Mouse (Mus musculus) liver, postnatal 0 days (tissue): ENCODE measurements around the gene Grk4.

Source experiments
- CTCF ChIP-seq: sonication (generic); IDR thresholded peaks from 2 replicates; pipeline ENCODE4 v1.5.1; 2016; ENCODE audit warnings: antibody characterized with exemption, low read depth
- EP300 ChIP-seq: IDR thresholded peaks from 2 replicates; pipeline ENCODE4 v1.6.1; 2016; ENCODE audit warnings: antibody characterized with exemption, low read depth, mild to moderate bottlenecking

GRCm38 (mm10) chr5:34660591-34661130 is 482 bp downstream of the Grk4 start:
- no peak for TF ChIP-seq CTCF
- no peak for TF ChIP-seq EP300
